Mouse (Mus musculus): ENCODE data around the gene Gsta2.
"Not testable (repeated sequence)": the region's sequence is repeated elsewhere in the genome, so short reads cannot be mapped to it uniquely, and the experiment has no call there.

Gsta2 gene

DNA sequence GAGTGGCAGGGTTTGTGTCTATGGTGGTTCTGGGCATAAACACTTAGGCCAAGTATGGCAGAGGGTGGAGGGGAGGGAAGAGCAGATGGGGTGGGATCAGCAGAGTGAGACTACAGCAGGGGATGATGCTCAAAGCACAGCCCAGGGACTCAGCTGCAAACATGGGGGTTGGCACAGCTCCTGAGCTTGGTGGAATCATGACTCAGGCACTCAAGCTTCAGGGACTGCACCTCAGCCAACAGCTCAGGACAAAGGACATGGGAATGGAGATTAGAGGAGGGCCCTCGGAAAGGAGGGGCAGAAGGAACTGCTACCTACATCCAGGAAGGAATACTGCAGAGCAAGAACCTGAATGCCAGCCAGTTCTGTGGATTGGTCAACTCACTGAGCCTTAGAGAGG, 56.4 kb downstream of the Gsta2 start:
- not testable (repeated sequence) for DNase-seq (ENCODE audit: low spot score)

GRCm38 (mm10) chr9:78298232-78298631, 57.4 kb downstream of the Gsta2 start:
- no peak for DNase-seq (ENCODE audit: low spot score)

- peak; percentile 48 for DNase-seq (ENCODE audit: low spot score)
These were observed 59.5 kb downstream of the Gsta2 start for GRCm38 (mm10) chr9:78296089-78296488.

DNA sequence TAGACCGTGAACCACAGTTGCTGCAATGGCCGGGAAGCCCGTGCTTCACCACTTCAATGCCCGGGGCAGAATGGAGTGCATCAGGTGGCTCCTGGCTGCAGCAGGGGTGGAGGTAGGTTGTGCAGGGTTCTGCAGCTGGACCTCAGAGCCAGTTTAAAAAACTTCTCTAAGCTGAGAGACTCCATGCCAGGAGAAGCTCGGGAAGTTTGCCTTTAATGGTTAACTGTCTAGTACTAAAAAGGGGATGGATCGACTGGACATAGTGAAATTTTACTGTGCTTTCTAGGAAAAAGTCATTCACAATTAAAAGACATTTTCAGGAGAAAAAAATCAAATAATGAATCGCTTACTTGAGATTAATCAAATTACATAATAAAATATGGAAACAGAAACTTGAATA, 60.8 kb downstream of the Gsta2 start:
- DNase-seq (ENCODE audit: low spot score), result not testable (repeated sequence)

- not testable (repeated sequence) for DNase-seq (ENCODE audit: low spot score)
These were observed 61.9 kb downstream of the Gsta2 start for GRCm38 (mm10) chr9:78293683-78294082.

GRCm38 (mm10) chr9:78292462-78292861, 63.1 kb downstream of the Gsta2 start:
- DNase-seq (ENCODE audit: low spot score), result not testable (repeated sequence)

- not testable (repeated sequence) for DNase-seq (ENCODE audit: low spot score)
These were observed 65.9 kb downstream of the Gsta2 start, which contains the start of gene Gm10639 for GRCm38 (mm10) chr9:78289723-78290122. TSS of gene Gm10639 (plus strand) at chr9:78289923.

DNA sequence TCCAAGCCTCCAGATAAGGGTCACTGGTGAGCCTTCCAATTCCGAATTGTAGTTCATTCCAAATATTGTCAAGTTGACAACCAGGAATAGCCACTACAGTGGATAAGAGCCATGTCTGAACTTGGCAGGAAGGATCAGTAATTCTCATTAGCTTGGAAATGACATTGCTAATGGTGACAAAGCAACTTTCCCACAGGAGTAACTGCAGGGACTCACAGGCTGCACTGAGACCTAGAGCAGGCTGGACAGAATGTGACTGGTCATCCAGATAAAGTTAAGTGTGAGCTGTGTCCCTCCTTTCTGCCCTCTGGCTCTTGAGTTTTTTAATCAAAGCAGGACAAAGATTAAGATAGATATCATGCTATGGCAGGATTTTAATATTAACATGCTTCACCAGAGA, 66.5 kb downstream of the Gsta2 start:
- not testable (repeated sequence) for DNase-seq (ENCODE audit: low spot score)

DNA sequence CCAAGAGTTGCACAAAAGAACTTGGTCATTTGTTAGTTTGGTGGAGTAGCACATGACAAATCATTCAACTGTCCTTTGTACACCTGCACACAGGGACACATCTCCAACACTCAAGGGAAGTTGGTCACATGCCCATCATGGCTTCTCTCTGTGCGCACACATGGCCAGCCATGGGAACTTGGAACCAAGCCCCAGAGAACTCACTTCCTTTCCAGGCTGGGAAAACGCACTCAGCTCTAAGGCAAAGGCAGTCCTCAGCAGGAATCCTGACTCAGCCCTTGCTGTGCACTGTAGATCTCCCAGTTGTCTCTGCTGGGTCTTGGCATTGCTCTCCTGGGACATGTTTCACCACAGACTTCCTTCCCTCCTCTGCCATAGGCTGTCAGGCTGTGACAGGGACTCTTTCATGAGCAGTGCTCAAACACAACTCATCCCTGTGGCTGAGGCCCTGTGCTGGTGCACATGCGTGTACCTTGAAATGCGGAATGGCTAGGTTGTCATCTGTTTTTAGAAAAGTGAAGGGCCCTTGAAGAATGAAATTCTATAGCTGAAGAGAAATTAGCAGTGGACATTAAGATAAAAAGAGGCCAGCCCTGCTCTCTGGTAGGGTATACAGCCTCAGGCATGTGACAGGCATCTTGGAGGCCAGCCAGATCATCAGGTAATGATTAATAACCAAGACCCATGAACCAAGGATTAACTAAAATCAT, 73.4 kb downstream of the Gsta2 start:
- DNase-seq (ENCODE audit: low spot score), result peak; percentile 5

Data from MN1 (cell line).